Mouse (Mus musculus): ENCODE measurements around the gene Ppp1r10.
"Not testable (repeated sequence)": the region's sequence is repeated elsewhere in the genome, so short reads cannot be mapped to it uniquely, and the experiment has no call there.

Gene Ppp1r10

DNA sequence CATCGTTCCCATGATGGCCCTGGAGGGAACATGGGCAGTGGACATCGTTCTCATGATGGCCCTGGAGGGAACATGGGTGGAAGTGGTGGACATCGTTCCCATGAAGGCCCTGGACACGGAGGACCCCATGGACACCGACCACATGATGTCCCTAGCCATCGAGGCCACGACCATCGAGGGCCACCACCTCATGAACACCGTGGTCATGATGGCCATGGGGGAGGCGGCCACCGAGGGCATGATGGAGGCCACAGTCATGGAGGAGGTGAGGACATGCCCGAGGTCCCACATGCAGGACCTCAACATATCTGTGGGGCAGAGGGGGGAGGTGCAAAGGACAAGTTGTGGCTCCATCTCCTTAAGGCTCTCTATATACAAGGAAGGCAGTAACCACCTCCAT lies 14.4 kb downstream of the Ppp1r10 start:
- no peak for DNase-seq (ENCODE audit: low spot score in 2 of 2)

GRCm38 (mm10) chr17:35932608-35933007 lies 16.4 kb downstream of the Ppp1r10 start:
- DNase-seq (ENCODE audit: low spot score in 2 of 2): no peak

DNA sequence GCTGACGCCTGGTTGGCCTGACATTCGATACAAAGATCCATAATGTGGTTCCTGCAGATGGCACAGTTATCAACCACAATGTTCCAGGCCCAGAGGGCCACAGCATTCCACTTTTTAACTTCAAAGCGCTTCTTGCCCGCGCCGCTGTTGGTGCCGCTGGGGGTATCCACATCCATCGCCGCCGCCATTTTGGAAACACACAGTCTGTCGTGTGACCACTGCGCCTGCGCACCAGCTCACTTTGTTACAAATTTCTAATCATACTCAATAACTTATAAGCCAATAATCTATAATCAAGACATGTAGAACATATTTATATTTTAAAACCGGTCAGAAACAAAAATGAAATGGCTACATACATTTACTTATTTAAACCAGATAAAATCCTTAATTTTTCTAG lies 19.5 kb downstream of the Ppp1r10 start:
- DNase-seq (ENCODE audit: low spot score in 2 of 2): not testable (repeated sequence)

DNA sequence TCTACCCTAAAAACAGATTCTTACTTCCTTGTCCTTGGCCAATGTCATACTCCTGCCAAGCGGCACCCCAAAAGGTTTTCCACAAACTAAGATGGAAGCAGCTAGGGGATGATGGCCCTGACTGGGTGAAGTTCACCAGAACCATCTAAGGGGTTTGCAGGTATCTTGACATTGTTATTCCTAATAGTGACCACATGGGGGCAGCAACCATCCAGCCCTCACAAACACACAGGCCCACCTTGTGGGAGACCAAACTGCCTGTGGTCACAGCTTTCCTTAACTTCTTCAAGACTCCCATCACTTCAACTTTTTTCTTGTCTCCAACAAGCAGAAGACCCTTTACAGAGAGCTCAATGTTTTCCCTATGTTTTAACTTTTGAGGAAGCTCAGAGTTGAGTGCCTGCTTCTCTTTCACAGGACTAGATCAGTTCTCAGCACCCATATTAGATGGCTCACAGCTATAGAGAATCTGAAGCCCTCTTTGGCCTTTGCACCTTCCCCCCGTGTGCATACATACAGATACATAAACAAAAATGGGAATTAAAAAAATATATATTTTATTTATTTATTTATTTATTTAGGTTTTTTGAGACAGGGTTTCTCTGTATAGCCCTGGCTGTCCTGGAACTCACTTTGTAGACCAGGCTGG lies 21.6 kb downstream of the Ppp1r10 start:
- peak in 1 of 2 experiments; percentile 46 for DNase-seq (ENCODE audit: low spot score in 2 of 2)

- DNase-seq (ENCODE audit: low spot score in 2 of 2): no peak
Observed at GRCm38 (mm10) chr17:35939108-35939507, 22.9 kb downstream of the Ppp1r10 start.

GRCm38 (mm10) chr17:35939941-35940340 lies 23.7 kb downstream of the Ppp1r10 start:
- no peak for DNase-seq (ENCODE audit: low spot score in 2 of 2)

DNA sequence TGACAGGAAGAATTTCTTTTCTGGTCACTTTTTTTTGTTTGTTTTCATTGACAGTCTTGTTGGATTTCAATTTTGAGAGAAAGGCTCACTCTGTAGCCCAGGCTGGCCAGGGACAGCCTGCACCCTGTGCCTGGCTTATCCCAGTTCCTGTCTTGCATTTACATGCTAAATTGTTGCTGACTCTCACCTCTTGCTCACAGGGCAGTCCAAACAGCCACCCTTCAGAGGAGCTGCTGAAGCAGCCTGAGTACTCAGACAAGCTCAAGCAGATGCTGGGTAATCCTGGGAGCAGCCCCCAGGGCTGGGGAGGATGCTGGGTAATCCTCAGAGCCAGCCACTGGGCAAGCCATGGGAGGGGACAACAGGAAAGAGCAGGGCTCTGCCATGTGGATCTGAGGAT lies 34.7 kb downstream of the Ppp1r10 start:
- DNase-seq (ENCODE audit: low spot score in 2 of 2): not testable (repeated sequence)

GRCm38 (mm10) chr17:35952559-35952958 lies 36.3 kb downstream of the Ppp1r10 start:
- DNase-seq (ENCODE audit: low spot score in 2 of 2): not testable (repeated sequence)

GRCm38 (mm10) chr17:35954665-35955064 lies 38.4 kb downstream of the Ppp1r10 start:
- DNase-seq (ENCODE audit: low spot score in 2 of 2): no peak

GRCm38 (mm10) chr17:35958533-35959223 lies 42.4 kb downstream of the Ppp1r10 start:
- DNase-seq (ENCODE audit: low spot score in 2 of 2): no peak

DNA sequence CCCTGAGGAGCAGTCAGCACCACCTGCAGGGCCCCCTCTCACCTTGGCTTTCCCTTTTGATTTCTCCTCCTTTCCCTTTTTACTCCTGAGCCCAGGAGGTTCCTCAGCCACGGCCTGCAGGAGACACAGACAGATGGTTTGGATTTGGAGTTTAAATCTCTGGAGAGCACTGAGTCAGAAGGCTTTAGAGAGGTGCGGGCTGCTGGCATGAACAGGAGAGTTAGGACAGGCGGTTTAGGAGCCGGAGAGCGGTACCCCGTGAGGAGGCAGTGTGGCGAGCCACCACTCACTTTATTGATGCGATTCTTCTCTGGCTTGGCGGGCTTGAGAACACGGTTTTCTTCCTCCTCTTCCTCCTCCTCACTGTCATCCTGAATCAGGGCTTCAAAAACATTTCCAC lies 47.0 kb downstream of the Ppp1r10 start:
- DNase-seq (ENCODE audit: low spot score in 2 of 2): no peak

GRCm38 (mm10) chr17:35967621-35968020 lies 51.4 kb downstream of the Ppp1r10 start:
- DNase-seq (ENCODE audit: low spot score in 2 of 2): no peak

GRCm38 (mm10) chr17:35969418-35970389 lies 53.5 kb downstream of the Ppp1r10 start, which contains the start of gene Abcf1:
Abcf1 (minus strand) TSS chr17:35969761.
- DNase-seq (ENCODE audit: low spot score in 2 of 2): peak; percentile 97 to 99

DNA sequence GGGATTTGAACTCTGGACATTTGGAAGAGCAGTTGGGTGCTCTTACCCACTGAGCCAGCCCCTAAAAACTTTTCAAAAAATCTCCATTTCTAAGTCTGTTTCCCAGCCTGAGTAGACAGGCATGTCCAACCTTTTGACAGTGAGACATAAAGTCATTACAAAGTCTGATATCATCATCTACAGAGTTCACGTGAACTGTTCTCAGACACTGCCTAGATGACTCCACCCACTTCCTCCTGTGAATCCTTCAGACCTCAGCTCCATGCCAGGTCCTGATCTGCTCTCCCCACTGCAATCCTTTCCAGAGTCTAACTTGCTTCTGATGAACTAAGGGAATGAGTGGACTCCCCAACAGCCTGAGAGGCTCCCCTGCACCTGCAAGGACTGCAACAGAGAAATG lies 55.9 kb downstream of the Ppp1r10 start:
- no peak for DNase-seq (ENCODE audit: low spot score in 2 of 2)

DNA sequence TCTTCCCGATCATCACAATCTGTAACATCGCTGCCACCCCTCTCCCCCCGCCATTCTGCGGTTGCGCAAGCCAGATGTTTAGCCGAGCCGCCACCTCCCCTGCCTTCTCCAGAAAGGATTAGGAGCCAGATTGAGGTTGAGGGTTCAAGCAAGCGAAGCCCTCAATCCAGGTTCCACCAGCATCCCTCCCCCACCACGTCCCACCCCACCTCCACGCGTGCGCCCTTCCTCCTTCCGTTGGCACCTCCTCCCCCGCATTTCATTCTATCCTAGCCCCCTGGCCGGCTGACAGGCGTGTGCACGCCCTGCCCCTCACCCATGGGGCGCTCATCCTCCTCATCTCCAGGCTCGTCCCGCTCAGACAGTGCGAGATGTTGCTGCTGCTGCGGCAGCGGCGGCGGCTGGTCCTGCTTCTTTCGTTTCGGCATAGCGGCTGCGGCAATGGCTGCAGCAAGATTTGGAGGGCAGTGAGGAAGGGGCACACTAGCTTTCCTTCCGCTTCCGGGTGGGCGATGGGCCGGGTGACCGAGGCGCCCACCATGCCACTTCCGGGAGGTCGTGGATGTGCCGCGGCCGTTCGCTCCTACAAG lies 62.7 kb downstream of the Ppp1r10 start:
- no peak for DNase-seq (ENCODE audit: low spot score in 2 of 2)

DNA sequence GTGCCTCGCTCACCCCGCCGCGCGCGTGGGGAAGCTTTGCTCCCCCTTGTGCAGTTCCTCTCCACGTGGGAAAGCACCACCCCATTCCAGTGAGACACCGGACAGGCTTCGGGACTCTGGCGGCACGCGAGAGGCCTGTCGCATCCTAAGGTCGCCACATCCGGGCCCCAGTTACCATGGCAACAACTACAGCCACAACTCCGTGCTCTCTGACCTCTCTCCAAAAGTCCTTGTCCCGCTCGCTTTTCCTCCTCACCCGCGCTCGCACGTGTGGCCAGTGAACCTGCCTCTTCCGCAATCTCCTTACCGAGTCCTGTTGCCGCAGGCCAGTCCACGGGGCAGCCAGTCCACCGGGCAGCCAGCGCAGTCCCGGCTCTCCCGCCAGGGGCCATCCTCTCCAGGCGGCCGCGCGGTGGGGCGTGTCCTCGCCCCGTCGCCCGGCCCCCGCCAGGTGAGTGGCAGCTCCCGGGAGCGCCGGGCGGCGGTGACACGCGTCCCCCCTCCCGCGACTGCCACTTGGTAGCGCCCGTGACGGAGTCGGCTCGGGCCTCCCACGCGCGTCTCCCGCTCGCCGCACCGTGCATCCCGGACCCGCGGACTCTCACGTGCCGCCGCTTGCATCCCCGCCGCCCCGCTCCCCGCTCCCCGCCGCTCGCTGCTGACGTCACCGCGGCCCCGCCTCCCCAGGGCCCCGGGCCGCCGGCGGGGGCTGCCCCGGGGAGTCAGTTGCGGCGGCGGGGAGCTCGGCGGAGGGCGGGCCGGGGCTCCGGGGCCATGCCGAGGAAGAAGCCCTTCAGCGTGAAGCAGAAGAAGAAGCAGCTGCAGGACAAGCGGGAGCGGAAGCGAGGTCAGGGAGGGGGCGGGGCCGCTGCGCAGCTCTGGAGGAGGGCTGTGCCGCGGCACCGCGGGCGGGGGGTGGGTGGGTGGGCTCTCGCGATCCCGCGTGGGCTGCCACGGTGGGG lies 63.4 kb downstream of the Ppp1r10 start, which contains the start of the genes Gnl1 and Prr3:
Gene Gnl1 (plus strand): TSS at position 451 of the 962 bp plus-strand sequence.
Gene Prr3 (minus strand): TSS at position 836 of the 962 bp plus-strand sequence.
- peak; percentile 91 to 93 for DNase-seq (ENCODE audit: low spot score in 2 of 2)

- peak; percentile 54 to 56 for DNase-seq (ENCODE audit: low spot score in 2 of 2)
Observed at GRCm38 (mm10) chr17:35980363-35980754, 64.1 kb downstream of the Ppp1r10 start.

DNA sequence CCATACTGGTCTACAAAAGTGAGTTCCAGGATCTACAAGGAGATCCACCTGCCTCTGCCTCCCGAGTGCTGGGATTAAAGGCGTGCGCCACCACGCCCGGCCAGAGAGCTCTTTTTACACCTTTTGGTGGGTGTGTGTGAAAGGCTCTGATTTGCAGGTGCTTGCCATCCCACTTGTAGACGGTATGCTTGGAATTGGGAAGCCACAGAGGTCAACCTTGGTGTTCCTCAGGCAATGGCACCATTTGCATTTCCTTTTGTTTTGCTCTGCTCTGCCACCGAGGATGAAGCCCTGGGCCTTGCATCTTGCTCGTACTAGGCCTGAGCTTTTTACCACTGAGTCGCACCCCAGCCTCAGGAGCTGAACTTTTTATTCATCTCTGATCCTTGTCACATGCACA lies 65.5 kb downstream of the Ppp1r10 start:
- no peak for DNase-seq (ENCODE audit: low spot score in 2 of 2)
